Mouse (Mus musculus) liver, adult (tissue): ENCODE measurements around the gene Actr1a.

ENCODE experiments used
- GATA4 ChIP-seq: IDR thresholded peaks from 2 replicates; pipeline ENCODE4 v1.6.1; 2014; ENCODE audit warnings: mild to moderate bottlenecking, low read length; ENCODE audit not compliant: insufficient replicate concordance

Actr1a gene

DNA sequence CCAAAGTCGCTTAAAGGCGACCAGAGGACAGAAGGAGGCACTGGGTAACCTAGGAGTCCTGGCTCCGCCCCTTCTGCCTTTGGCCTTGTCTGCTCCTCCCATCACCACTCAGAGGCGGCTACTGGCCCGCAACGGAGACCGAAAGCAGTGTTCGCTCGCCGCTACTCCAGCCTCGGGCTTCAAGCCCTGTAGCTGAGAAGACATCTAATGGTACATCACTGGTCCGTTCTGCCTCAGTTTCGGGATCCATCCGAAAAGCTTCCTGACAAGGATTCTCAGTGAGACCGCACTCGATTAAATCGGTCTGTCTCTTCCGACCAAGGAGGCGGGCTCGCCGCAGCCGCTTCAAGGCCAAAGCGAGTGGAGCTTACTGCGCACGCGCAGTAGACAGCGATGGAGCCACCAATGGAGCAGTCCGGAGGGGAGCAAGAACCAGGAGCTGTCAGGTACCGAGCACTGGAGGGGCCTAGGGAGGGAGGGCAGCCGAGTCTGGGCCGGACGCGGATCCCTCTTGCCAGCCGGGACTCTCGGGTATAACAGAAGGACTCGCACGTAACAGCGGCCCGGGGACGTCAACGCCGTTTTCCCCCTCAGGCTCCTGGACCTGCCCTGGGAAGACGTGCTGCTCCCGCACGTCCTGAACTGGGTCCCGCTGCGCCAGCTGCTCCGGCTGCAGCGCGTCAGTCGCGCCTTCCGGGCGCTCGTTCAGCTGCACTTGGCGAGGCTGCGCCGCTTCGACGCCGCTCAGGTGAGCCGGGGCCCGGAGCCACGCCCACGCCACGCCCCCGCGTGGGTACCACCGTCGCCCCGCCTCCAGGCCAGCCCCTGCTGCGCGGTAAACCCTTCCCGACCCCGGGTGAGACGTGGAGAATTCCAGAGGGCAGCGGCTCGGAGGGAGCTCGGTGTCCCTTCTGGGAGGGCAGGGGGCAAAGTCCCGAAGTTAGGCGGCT, 67.2 kb downstream of the Actr1a start, which contains the start of gene Fbxl15:
Fbxl15 (plus strand) TSS at position 104 of the 950 bp plus-strand sequence.
- peak; percentile 10; the same call in 1 of the 2 replicates for TF ChIP-seq GATA4

DNA sequence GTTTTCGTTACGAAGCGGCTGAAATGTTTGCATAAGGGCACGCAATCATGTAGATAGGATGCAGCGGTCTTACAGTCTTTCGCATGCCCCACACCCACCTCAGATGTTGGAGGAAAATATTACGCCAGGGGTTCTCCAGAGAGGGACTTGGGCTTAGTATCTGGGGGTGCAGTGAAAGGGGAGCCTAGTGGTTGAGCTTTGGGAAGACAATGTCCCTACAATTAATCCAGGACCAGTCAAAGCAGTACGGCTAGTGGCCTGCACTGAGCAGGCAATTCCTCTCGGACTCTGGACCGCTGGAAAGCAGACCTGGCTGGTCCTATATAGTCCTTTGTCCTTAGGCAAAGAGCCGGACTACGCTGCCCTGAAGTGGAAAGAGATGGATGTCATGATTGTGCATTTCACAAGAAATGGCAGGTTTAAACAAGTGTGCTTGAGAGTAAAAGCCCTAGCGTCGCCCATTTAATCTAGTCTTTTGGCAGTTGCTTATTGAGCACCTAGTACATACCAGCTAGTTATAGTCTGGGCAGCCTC, 68.0 kb downstream of the Actr1a start:
- no peak for TF ChIP-seq GATA4
